Mouse (Mus musculus) layer of hippocampus, postnatal 14 days (tissue): Measurements from ENCODE around the gene Gpr63. TPM values are rescaled to one million over a fixed set of nuclear protein-coding genes. Genes with fewer than 3 reads are reported as not detected.
"Not testable (repeated sequence)": the region's sequence is repeated elsewhere in the genome, so short reads cannot be mapped to it uniquely, and the experiment has no call there.

ENCODE experiments used
- DNase-seq, 2 experiments: peaks; one replicate each; pipeline ENCODE4 v3.0.0; 2021 to 2022; ENCODE audit warnings: low spot score in 2 of 2, mixed read lengths in 1 of 2
- long read RNA-seq, 2 experiments: library from polyadenylated mRNA; stranded (forward); transcript quantifications; one replicate each; pipeline ENCODE4 v2.0.0; 2021
- total RNA-seq, 2 experiments: library from RNA; stranded (reverse); gene quantifications; 2 replicates each; pipeline ENCODE4 v1.2.3; 2021

The Gpr63 gene
- 10 to 100 TPM; 61.4 to 64.0 TPM for total RNA-seq
- long read RNA-seq, experiment 1: 0 reads
- long read RNA-seq, experiment 2, partial matches to known transcripts: 0 of 1 reads
- long read RNA-seq, experiment 2, other reads (novel, unspliced or antisense): 0 of 1 reads

DNA sequence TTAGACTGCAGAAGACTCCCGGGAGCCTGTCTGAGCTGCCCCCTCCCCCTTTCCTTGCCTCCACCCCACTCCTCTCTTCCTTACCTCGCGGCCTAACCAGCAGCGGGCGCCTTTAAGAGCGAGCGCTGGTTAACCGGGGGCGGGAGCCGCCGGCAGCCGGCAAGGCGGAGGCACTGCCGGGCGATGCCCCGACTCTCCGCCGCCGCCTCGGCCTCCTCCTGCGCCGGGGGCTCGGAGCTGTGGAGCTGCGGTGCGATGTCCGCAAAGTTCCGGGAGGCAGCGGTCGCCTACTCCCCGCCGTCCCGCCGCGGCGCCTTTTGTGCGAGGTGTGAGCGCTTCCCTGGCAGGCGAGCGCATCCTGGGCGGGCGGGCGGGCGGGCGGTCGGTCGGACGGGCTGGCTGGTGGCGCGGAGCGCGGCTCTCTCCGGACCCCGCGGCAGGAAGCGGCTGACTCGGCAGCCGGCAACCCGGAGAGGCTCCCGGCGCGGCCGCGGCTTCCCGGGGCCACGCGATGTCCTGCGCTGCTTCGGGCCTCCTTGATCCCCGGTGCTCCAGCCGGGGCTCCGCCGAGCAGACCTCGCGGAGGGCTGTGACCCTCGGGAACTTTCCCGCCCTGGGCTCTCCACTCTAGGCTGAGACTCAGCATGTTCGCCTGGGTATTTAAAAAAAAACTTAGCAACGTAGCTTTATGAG is at the start of gene Gpr63:
Gene Gpr63, plus strand, starts transcription at position 109 of the 693 bp plus-strand sequence.
- peak; percentile 72 to 74 for DNase-seq

DNA sequence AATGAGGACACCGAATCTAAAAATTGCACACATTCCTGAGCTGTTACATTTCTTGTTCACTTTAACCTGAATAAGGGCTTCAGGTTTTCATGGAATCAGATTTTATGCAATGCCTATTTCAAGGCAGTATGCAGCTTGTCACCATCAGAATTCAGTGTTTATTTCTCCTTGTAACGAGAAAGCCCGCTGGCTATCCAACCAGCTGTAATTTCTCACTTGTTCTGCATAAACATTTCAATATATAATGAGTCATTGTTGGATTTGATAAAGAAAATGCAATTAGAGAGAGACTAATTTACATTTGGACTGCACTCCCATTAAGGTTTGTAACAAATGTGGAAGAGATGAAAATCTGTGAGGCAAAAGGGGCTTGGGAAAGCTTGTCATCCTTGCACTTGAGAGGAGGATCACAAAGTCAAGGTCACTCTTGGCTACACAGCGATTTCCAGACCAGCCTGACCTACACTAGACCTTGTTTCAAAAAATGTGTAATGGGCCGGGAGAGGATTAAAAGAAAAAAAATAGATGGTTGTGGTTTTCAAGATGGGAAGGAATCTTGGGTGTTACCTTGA is 46.1 kb upstream of the Gpr63 start:
- no peak for DNase-seq

DNA sequence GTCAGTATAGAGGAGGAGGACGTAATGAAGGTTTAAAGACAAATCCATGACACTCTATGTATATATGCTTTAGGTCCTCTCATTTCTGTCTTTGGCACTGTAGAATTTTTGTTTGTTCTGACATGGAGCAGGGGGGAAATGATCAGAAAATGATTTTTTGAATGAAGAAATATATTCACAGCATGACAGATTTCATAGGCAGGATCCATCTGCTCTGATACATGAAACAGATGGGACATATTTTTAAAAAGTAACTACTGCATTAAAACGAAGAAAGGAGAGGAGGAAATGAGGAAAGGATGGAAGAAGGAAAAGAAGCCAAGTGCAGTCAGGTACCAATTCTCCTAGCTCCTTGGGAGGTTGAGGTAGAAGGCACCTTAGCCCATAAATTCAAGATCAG is 41.5 kb upstream of the Gpr63 start:
- peak in 1 of 2 experiments; percentile 65 for DNase-seq

DNA sequence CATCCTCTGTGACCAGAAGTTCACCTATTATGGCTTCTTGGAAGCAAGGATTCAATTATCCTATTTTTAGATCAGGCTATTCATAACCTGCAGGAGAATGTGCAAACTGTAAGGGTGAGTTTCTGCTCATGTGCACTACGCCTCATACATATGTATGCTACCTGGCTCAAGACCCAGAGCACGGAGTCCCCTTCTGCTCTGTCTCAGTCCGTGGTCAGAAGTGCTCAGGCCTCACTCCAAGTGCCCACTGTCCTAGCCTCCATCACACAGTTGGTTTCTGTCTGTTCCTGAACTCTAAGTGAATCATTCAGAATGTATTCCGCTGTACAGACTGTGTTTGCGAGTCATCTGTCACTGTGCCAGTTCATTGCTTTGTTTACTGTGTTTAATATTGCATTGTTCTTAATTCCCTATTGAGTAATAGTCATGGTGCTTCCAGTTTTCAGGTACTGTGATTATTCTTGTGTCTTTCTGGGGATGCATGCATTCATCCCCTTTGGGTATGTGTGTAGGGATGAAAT is 37.9 kb upstream of the Gpr63 start:
- DNase-seq: no peak

DNA sequence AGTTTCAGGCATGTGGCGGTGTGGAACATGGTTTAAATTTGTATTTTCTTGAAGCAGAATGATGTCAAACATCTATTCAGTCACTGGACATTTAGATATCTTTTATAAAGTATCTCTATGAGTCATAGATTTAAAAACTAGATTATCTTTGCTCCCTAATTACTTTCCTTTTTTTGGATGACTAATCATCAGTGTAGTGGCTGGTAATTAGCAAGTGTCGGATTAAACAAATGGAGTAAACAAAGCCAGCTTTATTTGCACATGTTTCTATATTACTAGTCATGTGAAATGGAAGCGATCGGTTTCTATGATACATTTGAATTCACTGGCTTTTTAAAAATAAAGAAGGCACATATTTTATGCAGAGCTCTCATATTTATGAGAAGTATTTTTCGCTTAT is 37.3 kb upstream of the Gpr63 start:
- DNase-seq: no peak

DNA sequence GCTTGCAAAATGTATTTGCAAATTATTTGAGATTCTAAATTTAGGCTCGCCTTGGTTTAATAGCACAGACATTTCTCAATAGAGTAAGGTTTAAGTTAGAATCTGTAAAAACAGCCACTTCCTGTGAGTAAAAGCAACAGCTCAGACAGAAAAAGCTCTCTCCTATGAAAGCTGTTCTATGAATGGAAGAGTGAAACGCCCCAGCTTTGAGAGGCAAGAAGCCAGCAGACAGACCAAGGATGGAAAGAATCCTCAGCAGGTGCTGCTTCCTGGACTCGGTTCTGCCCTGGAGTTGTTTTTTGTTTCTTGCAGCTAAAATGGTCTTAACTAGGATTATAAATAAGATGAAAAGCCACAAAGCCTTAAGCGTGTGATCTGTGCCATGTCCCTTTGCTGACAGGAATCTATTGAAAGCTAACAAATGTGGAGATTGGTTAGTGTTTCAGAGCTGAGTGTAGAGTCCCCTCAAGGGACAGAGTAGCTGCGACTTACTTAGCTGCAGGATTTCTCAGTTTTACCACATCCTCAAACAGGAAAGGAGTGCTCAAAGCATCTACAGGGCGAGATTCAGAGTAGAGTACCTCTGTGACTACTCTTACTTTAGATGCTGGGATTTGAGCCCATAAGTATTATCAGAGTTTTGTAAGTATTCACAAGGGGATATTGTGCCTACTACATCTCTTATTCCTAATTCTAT is 23.3 kb upstream of the Gpr63 start:
- DNase-seq: no peak

DNA sequence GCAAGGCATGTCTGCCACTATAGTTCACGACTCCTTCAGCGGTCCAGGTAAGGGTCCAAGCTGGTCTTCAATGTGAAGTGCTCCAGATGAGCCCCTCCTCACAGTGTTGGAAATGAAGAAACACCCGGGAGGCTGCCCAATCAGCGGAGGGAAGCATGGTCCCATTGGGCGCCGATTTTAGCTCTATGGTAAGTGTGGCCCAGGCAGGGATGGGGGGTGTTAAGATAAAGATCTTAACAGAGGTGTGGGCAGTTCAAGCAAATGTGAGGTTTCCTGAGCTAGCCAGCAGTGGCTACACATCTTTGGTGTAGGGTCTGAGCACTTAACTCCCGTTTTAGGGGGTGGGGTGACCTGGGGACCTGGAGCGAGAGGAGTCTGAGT is 299 bp upstream of the Gpr63 start:
- DNase-seq: no peak

DNA sequence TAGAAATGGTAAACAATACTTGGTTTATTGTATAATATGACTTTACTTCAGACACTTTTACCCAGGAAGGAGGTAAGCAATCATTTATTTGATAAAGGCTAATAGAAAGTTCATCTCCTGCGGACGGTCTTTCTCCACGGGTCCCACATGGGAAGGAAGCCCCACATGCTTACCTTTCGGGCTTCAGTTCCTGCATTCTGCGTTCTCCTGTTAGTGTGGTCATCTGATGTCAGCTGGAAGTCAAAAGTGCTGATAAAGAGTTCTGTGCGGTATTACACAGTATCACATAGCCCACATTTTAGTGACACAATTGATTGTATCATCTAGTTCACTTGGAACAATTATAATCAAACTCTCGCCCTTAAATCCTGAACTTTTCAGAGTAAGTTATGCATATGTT is 1.0 kb downstream of the Gpr63 start:
- no peak for DNase-seq

DNA sequence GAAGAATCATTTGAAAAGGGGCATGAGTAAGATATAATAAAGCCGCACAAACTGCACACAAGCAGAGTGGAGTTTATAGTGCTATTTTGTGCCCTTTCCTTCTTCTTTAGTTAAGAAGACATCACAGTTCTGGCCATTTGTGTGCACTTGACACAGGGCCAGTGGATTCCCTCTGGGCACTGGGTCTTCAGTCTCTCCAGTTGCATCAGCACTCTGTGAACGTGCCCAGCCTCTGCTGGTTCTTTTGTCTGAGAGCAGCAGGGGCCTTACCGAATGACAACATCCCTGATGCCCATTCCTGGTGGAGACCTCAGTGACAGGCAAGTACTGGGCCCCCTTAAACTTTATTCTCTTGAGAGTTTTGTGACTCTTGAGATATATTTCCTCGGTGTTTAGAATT is 12.4 kb downstream of the Gpr63 start:
- no peak for DNase-seq

DNA sequence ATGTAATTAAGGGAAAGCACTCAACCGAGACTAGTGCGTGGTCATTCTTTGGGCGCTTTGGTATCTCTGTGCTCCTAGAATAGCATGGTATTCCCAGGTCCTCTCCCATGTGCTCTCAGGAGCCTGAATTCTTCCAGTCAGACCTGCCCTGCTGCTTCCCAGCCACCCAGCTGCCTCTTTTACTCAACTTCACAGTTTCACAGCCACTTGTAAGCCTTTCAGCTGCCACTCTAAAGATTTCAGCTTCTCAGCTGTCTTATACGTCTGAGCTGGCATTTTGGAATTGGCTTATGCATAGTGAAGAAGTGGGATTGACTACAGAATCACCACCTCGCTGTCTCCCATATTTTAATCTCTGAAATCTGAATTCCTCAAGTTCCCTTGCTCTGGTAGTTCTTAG is 19.4 kb downstream of the Gpr63 start:
- DNase-seq: no peak

DNA sequence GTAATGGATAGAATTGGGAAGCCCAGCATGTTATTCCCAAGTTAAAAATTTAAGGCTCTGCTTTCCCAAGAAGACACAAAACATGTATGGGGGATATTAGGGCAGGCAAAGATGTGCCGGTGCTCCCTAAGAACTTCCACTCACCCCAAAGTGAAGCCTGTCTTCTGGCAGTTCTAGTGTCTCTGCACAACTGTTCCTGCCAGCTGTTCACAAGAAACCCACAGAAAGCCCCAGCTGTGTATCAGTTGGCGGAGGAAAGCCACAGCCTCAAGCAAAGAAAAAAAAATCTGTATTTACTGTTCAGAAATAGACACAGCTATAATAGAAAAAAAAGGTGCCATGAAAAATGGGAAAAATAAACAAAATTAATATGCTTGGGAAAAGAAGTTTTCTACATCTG is 25.3 kb downstream of the Gpr63 start:
- no peak for DNase-seq

DNA sequence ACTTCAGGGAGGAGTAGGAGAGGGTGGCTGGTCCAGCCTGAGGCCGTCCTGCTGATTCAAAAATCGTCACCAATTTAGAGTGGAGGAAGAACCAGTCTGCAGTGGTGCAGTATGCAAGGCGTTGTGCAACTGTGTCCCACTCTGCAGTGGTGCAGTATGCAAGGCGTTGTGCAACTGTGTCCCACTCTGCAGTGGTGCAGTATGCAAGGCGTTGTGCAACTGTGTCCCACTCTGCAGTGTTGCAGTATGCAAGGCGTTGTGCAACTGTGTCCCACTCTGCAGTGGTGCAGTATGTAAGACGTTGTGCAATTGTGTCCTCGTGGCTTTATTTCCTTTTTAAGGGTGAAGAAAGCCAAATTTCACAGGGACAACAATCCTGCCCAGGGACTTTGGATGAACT is 43.1 kb downstream of the Gpr63 start:
- not testable (repeated sequence) for DNase-seq

DNA sequence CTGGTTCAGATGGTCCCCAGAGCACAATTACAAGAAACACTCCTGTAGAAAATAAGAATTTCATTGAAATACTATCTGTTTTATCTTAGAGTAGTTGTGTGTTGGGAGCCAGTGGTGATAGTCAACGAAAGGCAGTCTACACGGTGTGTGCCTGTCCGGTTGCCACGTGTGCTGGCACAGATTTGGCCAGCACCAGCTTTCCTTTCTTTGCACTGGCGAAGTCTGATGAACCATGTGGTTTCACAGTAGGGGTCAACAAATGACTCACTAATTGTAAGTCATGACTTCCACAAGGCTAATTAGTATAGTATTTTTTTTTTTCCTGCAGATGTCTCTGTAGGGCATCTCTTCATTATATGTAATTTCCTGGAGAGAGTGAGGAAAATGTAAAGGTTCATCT is 45.6 kb downstream of the Gpr63 start:
- no peak for DNase-seq

DNA sequence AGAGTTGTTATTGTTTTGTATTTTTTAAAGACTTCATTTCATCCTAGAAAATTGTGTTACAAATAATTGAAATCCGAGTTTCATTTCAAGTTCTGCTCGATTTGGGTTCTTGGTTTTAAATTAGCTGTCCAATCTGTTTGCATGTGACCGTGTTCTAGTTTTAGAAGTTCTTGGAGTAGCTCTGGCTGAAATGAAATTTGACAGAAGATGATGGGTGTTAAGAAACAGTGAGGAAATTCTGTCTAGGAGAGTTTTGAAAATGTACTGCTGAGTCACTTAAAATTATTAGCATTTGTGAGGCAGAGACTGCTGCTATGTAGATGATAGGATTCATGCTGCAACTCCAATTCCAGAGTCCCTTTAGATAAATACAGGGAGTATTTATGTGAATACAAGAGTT is 46.5 kb downstream of the Gpr63 start:
- DNase-seq: peak in 1 of 2 experiments; percentile 22

DNA sequence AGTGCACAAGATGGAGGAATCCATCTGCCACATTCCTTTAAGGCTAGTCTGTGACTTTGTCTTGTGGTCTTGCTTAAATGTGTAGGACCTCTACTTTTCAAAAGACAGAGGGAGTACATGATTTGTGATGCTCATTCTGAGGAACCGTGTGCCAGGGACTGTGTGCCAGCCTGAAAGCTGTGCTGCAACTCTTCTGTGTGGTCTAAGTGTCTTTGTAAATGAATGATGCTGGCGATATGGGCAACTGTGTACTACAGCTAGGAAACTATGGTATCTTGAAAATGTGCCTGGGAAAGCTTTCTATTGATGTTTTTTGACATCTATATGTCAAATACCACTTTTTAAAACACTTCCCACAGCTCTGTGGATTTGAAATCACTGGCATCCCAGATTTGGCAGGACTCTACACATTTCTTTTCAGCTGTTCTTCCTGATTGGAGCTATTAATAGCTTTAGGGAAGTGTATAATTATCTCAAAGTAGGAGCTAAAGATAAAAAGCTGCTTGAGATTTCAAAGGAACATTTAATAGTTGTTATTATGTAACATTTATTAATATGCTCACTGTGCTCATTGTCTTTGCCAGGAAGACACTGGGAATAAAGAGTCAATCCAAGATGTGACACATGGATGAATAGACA is 48.9 kb downstream of the Gpr63 start:
- peak in 1 of 2 experiments; percentile 17 for DNase-seq

DNA sequence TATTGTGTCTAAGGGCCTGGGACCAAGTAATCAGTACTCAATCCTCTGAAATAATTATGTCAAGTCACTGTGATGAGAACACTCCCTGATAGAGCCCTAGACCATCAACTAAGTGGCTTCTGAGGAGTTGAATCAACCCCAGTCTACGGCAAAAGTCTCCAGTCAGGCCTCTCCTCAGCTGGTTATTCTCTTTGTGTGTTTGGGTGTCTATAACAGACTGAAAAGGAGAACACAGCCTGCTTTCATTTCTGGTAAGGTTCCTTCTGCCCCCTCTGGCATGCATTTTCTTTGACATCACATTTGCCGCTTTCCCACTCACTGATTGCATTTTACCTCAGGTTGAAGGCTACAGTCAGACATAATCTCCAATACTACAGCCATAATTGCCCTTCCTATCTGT is 62.0 kb downstream of the Gpr63 start:
- no peak for DNase-seq

DNA sequence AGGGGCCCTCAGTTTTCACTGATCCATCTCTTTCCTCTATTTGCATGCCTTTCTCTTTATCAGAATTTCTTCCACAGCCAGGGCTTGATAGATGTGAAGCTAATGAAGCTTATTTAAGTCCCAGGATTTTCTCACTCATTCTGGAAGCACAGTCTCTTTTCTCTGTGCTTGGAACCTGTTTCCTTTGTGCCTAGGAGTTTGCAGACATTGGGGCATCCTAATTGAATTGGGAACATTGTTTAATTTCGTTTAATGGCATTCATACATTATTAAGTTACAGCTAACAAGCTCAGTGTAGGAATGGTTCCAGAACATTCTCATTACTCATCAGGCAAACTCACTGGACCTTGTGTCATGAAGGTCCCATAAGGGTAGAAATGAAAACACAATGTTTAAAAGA is 62.5 kb downstream of the Gpr63 start:
- no peak for DNase-seq

DNA sequence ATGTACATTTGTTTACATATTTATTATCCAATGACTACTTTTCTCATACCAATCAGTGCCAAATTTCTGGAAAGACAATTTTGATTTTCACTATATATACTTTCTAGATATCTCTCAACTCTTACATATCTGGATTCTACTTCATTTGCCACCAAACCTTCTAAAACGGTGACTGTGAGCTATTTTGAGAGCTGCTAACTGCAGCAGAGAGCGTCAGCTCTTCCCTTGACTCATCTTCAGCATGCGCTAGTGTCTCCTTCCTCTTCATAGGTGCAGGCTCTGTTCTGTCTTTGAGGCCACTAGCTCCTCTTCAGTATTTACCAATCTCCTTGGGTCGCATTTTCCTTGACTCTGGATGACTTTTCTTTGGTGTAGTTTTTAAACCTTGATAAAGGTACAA is 63.7 kb downstream of the Gpr63 start:
- DNase-seq: no peak

DNA sequence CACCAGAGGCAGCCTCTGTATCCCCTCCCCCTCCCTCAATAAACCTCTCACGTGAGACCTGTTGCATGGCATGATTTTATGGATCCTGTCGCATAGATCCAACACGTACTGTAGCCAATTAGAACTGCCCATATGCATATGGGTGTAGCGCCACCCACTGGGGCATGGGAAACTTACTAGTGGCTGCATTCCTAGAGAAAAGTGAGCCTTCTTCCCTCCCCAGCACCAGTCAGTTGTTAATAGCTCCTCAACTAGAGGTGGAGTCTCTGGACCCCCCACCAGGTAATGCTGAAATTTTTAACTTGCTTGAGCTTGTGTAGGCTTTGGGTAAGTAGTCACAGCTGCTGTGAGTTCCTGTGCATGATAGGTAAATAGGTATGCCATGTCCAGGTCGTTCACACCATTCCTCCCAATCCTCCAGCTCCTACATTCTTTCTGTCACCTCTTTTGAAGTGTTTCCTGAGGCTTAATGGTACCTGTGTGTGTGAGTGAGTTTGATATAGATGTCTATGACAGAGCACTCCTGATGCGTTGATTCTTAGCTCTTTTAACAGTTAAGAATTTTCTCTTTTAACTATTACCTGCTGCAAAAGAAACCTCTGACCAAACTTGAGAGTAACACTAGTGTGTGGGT is 69.1 kb downstream of the Gpr63 start:
- no peak for DNase-seq

DNA sequence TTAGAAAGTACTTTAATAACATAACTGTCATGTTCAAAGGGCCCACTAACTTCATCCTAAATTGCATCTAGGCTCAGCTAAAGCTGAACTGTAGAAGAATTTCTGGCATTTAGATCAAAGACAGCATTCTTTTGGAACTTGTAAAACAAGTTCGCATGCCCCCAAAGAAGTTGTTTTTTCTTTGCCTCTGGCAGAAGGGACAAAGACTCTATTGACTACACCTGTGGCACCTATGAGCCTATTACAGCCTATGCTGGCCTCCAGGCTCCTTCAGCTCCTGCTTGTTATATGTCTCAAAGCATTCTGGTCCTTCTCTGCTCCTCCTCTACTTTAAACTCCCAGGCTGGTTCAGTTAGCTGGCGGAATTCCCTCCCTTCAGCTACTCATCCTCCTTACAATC is 69.6 kb downstream of the Gpr63 start:
- no peak for DNase-seq

DNA sequence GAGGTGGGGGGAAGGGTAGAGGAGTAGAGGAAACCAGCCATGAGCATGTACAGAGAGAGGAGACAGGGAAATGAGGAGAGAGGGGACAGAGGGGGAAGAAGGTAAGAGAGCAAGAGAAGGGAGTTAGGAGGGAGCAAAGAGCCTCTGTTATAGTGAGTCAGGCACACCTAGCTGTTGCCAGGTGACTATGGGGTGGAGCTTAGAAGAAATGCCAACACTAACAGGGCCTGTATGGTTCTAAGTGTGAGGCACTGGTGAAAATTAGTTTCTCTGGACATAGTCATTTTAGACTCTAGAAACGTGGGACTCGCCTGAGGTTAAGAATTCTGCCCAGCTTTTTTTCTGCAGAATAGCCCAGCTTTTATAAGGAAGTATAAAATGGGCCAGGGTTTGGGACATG is 71.1 kb downstream of the Gpr63 start:
- no peak for DNase-seq
